Mouse (Mus musculus) megakaryocyte, adult 5-6 weeks (primary cell): ENCODE measurements around the gene Ogfr. TPM values are rescaled to one million over a fixed set of nuclear protein-coding genes. Genes with fewer than 3 reads are reported as not detected.

Source experiments
- ATAC-seq: 2 replicates; pipeline ENCODE4 v1.8.0; 2016; ENCODE audit warnings: mild to moderate bottlenecking, inconsistent platforms; ENCODE audit not compliant: poor library complexity, severe bottlenecking
- total RNA-seq, 2 experiments: library from RNA; stranded (forward) in 1 of 2; stranded (reverse) in 1 of 2; fragments of 153-499, 151-499 nt in 1 of 2; fragments of 221-1000, 200-1000 nt in 1 of 2; gene quantifications; 2 replicates each; pipeline versions ENCODE4 v1.2.3 to v1.2.4; 2015 to 2017

The Ogfr gene
- total RNA-seq, 2 experiments from 2014 or later = 37.3 to 62.2 TPM

GRCm38 (mm10) chr2:180598157-180598705 lies 9.2 kb downstream of the Ogfr start:
- no peak for ATAC-seq

GRCm38 (mm10) chr2:180600569-180601021 lies 11.6 kb downstream of the Ogfr start:
- no peak for ATAC-seq

GRCm38 (mm10) chr2:180604781-180605180 lies 15.7 kb downstream of the Ogfr start:
- ATAC-seq = no peak

- no peak for ATAC-seq
Measured at GRCm38 (mm10) chr2:180610283-180610682, 21.2 kb downstream of the Ogfr start.

GRCm38 (mm10) chr2:180611882-180612281 lies 22.8 kb downstream of the Ogfr start:
- ATAC-seq = no peak

GRCm38 (mm10) chr2:180641576-180642554 lies 52.8 kb downstream of the Ogfr start:
- no peak for ATAC-seq

GRCm38 (mm10) chr2:180642555-180643260 lies 53.7 kb downstream of the Ogfr start, which contains the start of gene Tcfl5:
Tcfl5 (minus strand) TSS chr2:180642708.
- no peak for ATAC-seq

- no peak for ATAC-seq
Measured at GRCm38 (mm10) chr2:180643626-180644025, 54.6 kb downstream of the Ogfr start.

Other genes starting within 250 kb of the Ogfr start
- gene Slco4a1, start 133.0 kb upstream of the Ogfr start, total RNA-seq (2015) = 2.6 and 2.7 TPM in 2 replicates
- gene Slco4a1, start 133.0 kb upstream of the Ogfr start, total RNA-seq (2017) = 2.5 and 2.7 TPM in 2 replicates
- not detected in 2 replicates for gene Ntsr1, start 89.3 kb upstream of the Ogfr start, total RNA-seq (2015)
- not detected in 2 replicates for gene Ntsr1, start 89.3 kb upstream of the Ogfr start, total RNA-seq (2017)
- 20.2 and 30.8 TPM in 2 replicates for gene Mrgbp, start 7.9 kb upstream of the Ogfr start, total RNA-seq (2015)
- 21.8 and 23.2 TPM in 2 replicates for gene Mrgbp, start 7.9 kb upstream of the Ogfr start, total RNA-seq (2017)
- 0.62 and 1.3 TPM in 2 replicates for gene Col9a3, start 8.5 kb downstream of the Ogfr start, total RNA-seq (2015)
- gene Col9a3, start 8.5 kb downstream of the Ogfr start, total RNA-seq (2017) = 0.16 and 0.51 TPM in 2 replicates
- gene Tcfl5, start 53.5 kb downstream of the Ogfr start, total RNA-seq (2015) = not detected in 2 replicates
- gene Tcfl5, start 53.5 kb downstream of the Ogfr start, total RNA-seq (2017) = not detected in 2 replicates
- gene Dido1, start 120.8 kb downstream of the Ogfr start, total RNA-seq (2015) = 30.0 and 32.1 TPM in 2 replicates
- 41.3 and 46.9 TPM in 2 replicates for gene Dido1, start 120.8 kb downstream of the Ogfr start, total RNA-seq (2017)
- gene Gid8, start 120.9 kb downstream of the Ogfr start, total RNA-seq (2015) = 72.6 and 76.0 TPM in 2 replicates
- gene Gid8, start 120.9 kb downstream of the Ogfr start, total RNA-seq (2017) = 64.1 and 82.6 TPM in 2 replicates
- 7.9 and 9.9 TPM in 2 replicates for gene Slc17a9, start 136.0 kb downstream of the Ogfr start, total RNA-seq (2015)
- 5.2 and 7.1 TPM in 2 replicates for gene Slc17a9, start 136.0 kb downstream of the Ogfr start, total RNA-seq (2017)
- not detected in 2 replicates for gene Bhlhe23, start 187.7 kb downstream of the Ogfr start, total RNA-seq (2015)
- not detected in 2 replicates for gene Bhlhe23, start 187.7 kb downstream of the Ogfr start, total RNA-seq (2017)